Mouse (Mus musculus) hindbrain, embryonic 16.5 days (tissue): Measurements from ENCODE around the gene Col4a4. TPM values are rescaled to one million over a fixed set of nuclear protein-coding genes. Genes with fewer than 3 reads are reported as not detected.

Experiments
- ATAC-seq: fragments of 200-750 bp; cut with Nextera tagmentation; 2 replicates; pipeline ENCODE4 v1.8.0; 2017; ENCODE audit warnings: moderate TSS enrichment, moderate library complexity
- H3K27ac ChIP-seq: fragments of 300-500 bp; sonication (generic); 2 replicates; pipeline ENCODE4 v1.5.1; 2014; ENCODE audit warnings: low read depth, mild to moderate bottlenecking, control low read depth, low read length, moderate library complexity
- H3K27me3 ChIP-seq: fragments of 300-500 bp; sonication (generic); replicated peaks from 2 replicates; pipeline ENCODE4 v1.6.1; 2014; ENCODE audit warnings: low read length; ENCODE audit not compliant: control insufficient read depth, insufficient read depth
- H3K36me3 ChIP-seq: fragments of 300-500 bp; sonication (generic); 2 replicates; pipeline ENCODE4 v1.6.1; 2014; ENCODE audit warnings: mild to moderate bottlenecking, low read length, moderate library complexity, mixed read lengths; ENCODE audit not compliant: control insufficient read depth, insufficient read depth
- H3K4me1 ChIP-seq: fragments of 300-500 bp; sonication (generic); 2 replicates; pipeline ENCODE4 v1.6.1; 2014; ENCODE audit warnings: low read depth, low read length; ENCODE audit not compliant: control insufficient read depth, insufficient read depth
- H3K4me2 ChIP-seq: fragments of 300-500 bp; sonication (generic); 2 replicates; pipeline ENCODE4 v1.6.1; 2014; ENCODE audit warnings: mild to moderate bottlenecking, low read length, control low read depth, moderate library complexity
- H3K4me3 ChIP-seq: fragments of 300-500 bp; sonication (generic); 2 replicates; pipeline ENCODE4 v1.5.1; 2014; ENCODE audit warnings: mild to moderate bottlenecking, low read length, control low read depth, moderate library complexity
- H3K9ac ChIP-seq: fragments of 300-500 bp; sonication (generic); 2 replicates; pipeline ENCODE4 v1.6.1; 2014; ENCODE audit warnings: low read depth, mild to moderate bottlenecking, control low read depth, low read length, moderate library complexity
- H3K9me3 ChIP-seq: fragments of 300-500 bp; sonication (generic); 2 replicates; pipeline ENCODE4 v1.6.1; 2014; ENCODE audit warnings: mild to moderate bottlenecking, low read length, moderate library complexity; ENCODE audit not compliant: control insufficient read depth
- WGBS: fragments of 180-500 bp; shearing (Covaris S2); extraction: QIAGEN DNeasy Blood & Tissue Kit; methylation state at CpG from one replicate; pipeline ENCODE4 v1.1.7; 2014; 5-methylcytosine and 5-hydroxymethylcytosine counted together
- polyA plus RNA-seq: library from polyadenylated mRNA; unstranded; fragments of >200 nt; fragmentation: Nextera tagmentation; extraction: Ambion mirVana; gene quantifications from 2 replicates; pipeline ENCODE4 v1.2.1, GENCODE M21; 2015

The Col4a4 gene
- polyA plus RNA-seq, 1 experiment from 2014 or later = 0.25 TPM

DNA sequence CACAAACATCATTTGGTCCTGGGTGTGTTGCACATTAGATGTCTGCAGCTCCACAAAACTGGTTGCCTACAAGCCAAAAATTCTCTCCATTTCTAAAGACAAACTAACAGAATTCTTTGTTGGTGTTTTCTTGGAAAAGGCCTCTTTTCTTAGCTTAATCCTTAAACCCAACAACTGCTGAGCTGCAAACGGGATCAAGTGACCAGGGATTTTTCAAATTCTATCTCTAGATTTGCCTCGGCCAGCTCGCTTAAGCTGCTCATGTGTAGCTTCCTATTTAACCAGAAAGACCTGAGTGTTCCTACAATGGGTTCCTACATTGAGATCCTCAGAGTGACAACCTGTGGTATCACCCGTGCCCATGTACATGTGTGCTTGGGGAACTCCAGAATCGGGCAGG, 33.3 kb upstream of the Col4a4 start:
- H3K27me3 ChIP-seq = no peaks in the 10 kb centered on the region
- no peaks in the 10 kb centered on the region for H3K4me1 ChIP-seq
- H3K4me2 ChIP-seq = no peak overlapping the region
- no peak overlapping the region for H3K27ac ChIP-seq
- WGBS = 86% methylated on average over 5 of the region's 5 CpGs
- H3K36me3 ChIP-seq = no peaks in the 10 kb centered on the region
- no peak for ATAC-seq
- H3K4me3 ChIP-seq = no peak overlapping the region
- H3K9me3 ChIP-seq = no peaks in the 10 kb centered on the region
- H3K9ac ChIP-seq = no peak overlapping the region

DNA sequence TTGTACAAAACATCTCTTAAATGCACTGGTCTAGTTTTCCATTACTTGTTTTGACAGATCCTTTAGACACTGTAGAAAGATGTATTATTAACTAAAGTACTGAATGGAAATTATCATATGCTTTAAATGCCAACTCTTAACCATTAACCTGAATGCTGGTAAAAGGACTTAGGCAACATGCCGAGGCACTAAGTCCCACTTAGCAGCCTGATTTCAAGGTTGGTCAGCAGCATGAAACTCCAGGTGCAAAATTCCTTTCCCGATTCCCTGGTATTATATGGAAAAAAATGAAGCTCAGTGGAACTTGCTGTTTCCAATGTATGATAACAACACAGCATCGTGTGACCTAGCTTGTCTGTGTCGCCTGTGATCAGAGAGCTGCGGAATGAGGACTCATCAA, 31.9 kb upstream of the Col4a4 start:
- H3K9ac ChIP-seq = no peak overlapping the region
- no peaks in the 10 kb centered on the region for H3K27me3 ChIP-seq
- no peaks in the 10 kb centered on the region for H3K4me1 ChIP-seq
- no peak for ATAC-seq
- no peaks in the 10 kb centered on the region for H3K36me3 ChIP-seq
- no peaks in the 10 kb centered on the region for H3K9me3 ChIP-seq
- H3K27ac ChIP-seq = no peak overlapping the region
- WGBS = 91% methylated on average over 5 of the region's 5 CpGs
- H3K4me2 ChIP-seq = no peak overlapping the region
- no peak overlapping the region for H3K4me3 ChIP-seq

DNA sequence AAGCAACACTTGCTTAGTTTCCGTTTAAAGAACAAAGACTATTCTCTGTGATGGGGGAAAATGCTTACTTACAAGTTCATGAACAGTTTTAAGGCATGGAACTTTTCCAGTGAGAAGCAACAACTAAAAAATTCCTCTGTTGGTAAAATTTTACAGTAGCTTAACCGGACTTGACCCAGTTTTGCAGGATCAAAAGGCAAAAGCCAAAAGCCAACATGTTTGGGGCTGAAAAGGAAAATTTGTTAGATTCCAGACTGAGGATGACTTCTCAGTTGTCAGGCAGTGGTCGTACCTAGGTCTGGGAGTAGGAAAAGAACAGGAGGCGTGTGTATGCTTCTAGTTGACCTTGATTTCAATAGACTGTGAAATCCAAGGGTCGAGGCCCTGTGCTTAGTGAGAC, 31.4 kb upstream of the Col4a4 start:
- Histone ChIP-seq H3K27me3 (no peaks in the 10 kb centered on the region), H3K9ac (no peak overlapping the region), H3K36me3 (no peaks in the 10 kb centered on the region), H3K9me3 (no peaks in the 10 kb centered on the region), H3K4me1 (no peaks in the 10 kb centered on the region), H3K4me3 (no peak overlapping the region), H3K27ac (no peak overlapping the region), H3K4me2 (no peak overlapping the region)
- 82% methylated on average over 5 of the region's 5 CpGs for WGBS
- no peak for ATAC-seq

DNA sequence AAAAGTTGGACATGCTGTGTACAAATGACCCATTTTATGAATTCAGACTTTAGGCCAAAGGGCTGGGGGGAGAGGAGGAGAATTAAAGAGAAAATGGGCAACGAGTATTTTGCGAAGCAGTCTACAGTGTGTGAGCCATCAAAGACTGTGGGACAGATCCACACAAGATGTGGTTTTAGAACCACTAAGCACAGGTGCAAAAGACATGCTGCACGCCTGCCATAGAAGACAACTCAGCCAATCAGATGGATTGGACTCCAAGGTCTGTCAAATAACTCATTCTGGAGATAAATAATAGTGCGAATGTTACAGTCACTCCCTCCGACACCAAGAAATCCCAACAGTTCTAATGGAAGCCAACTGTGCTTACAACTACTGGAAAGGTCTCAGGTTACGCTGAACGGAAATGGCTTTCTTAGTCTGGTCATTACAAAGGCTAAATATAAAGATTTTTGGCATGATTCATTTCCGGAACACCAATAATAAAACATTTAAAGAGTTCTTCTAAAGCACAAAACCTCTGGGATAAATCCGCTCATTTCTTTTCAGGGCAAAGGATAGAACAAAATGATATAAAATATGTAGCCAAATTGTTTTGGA, 25.5 kb upstream of the Col4a4 start:
- Histone ChIP-seq H3K4me2 (no peak overlapping the region), H3K27me3 (no peaks in the 10 kb centered on the region), H3K9ac (no peak overlapping the region), H3K9me3 (no peaks in the 10 kb centered on the region), H3K36me3 (no peaks in the 10 kb centered on the region), H3K4me3 (no peak overlapping the region), H3K4me1 (no peaks in the 10 kb centered on the region), H3K27ac (no peak overlapping the region)
- 90% methylated on average over 9 of the region's 9 CpGs for WGBS
- no peak for ATAC-seq

DNA sequence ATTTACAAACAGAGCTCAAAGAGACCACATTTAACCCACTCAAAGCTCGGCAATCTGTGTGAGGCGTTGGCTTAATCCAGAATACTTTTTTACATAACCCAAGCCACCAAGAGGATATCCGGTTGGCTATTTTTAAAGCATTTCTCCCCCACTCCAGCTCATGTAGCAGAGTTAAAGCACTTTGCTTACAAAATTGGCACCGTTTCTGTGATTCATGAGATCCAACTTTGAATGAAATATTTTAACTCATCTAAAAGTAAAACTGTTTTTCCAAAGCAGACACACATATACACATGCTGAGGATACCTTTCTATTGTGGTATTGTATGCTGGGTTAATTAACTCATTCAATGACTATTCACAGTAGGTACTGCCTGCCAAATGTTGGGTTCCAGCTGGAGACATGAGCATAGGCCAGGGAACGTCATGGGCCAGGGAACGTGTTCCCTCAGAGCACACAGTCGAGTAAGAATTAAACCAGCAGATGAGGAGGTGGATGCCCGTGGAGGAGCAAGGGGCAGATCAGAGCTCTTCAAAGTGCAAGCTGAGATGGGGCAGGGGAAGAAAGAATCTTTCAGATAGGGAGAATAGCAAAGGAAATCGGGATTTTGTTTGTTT, 22.1 kb upstream of the Col4a4 start:
- no peak for ATAC-seq
- Histone ChIP-seq H3K9ac (no peak overlapping the region), H3K9me3 (no peaks in the 10 kb centered on the region), H3K4me3 (no peak overlapping the region), H3K4me1 (no peaks in the 10 kb centered on the region), H3K36me3 (no peaks in the 10 kb centered on the region), H3K27me3 (no peaks in the 10 kb centered on the region), H3K4me2 (no peak overlapping the region), H3K27ac (no peak overlapping the region)
- 73% methylated on average over 9 of the region's 9 CpGs for WGBS

DNA sequence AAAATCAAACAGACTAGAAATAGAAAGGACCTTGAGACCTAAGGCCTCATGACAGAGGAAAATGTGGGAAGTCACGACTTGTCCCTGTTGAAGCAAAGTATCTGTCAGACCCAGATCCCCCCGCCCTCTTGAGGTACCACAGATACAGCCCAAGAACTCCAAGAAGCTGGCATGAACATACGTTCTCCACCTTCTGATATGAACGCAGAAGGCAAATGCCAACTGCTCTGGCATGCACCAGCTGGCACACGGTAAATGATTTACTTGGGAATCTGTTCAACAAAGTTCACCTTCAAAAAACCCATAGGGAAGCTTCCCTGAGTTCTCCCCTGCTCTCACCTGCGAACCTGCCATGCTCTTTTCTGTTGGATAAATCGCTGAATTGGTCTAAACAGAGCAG, 19.2 kb upstream of the Col4a4 start:
- Histone ChIP-seq H3K4me3 (no peak overlapping the region), H3K27ac (no peak overlapping the region), H3K9me3 (no peaks in the 10 kb centered on the region), H3K27me3 (no peaks in the 10 kb centered on the region), H3K4me1 (no peaks in the 10 kb centered on the region), H3K36me3 (no peaks in the 10 kb centered on the region), H3K9ac (no peak overlapping the region), H3K4me2 (no peak overlapping the region)
- no peak for ATAC-seq
- 87% methylated on average over 7 of the region's 7 CpGs for WGBS

DNA sequence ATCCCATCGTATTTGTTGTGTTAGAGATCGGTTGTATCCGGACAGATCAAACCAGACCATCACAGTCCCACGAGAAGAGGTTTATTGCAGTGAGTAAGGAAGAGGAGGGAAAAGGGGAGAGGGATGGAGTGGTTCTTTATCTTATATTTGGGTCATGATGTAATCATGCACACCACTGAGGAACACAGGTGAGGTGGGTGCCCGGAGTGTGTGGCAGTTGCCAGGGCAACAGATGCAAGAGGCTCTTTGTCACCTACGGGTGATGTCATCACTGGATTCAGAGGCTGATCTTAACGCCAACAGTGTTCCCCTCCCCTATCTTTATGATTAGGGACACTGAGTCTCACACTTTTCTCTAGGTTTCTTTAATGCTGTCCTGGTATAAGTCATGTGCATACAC, 18.7 kb upstream of the Col4a4 start:
- Histone ChIP-seq H3K9ac (no peak overlapping the region), H3K4me1 (no peaks in the 10 kb centered on the region), H3K4me2 (no peak overlapping the region), H3K4me3 (no peak overlapping the region), H3K27ac (no peak overlapping the region), H3K27me3 (no peaks in the 10 kb centered on the region), H3K9me3 (no peaks in the 10 kb centered on the region), H3K36me3 (no peaks in the 10 kb centered on the region)
- 88% methylated on average over 7 of the region's 7 CpGs for WGBS
- ATAC-seq = no peak

DNA sequence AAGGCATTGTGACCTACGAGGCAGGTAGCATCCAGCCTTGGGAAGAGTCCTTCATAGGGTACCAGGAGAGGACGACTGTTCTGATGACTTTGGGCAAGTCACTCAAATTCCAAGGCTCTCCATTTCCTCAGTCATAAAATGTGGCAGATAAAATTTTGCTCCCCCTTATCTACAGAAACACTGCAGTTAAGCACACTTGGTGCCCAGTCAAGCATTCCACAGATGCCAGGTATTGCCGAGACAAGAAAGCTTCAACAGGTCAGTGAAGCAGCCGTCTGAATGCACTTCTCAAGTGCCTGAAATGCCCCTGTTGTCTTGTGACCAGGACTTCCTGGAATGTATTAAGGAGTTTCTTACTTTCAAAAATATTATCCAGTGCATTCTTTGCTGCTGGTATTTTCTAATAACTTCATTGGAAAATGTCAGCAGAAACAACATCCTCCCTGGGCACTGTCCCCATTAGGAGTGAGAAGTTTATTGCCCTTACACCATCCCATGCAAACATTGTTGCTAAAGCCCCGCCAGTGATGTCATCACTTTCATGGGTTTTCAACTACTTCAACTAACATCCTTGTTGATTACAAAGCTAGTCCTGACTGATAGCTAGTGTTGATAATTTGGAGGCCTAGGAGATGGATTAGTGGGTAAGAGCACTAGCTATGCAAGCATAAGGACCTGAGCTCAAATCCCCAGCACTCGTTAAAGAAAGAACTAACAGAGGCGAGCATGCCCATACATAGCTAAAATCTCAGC, 16.7 kb upstream of the Col4a4 start:
- no peak for ATAC-seq
- 78% methylated on average over 7 of the region's 7 CpGs for WGBS
- Histone ChIP-seq H3K4me1 (no peaks in the 10 kb centered on the region), H3K4me2 (no peak overlapping the region), H3K27ac (no peak overlapping the region), H3K9ac (no peak overlapping the region), H3K36me3 (no peaks in the 10 kb centered on the region), H3K9me3 (no peaks in the 10 kb centered on the region), H3K27me3 (no peaks in the 10 kb centered on the region), H3K4me3 (no peak overlapping the region)

DNA sequence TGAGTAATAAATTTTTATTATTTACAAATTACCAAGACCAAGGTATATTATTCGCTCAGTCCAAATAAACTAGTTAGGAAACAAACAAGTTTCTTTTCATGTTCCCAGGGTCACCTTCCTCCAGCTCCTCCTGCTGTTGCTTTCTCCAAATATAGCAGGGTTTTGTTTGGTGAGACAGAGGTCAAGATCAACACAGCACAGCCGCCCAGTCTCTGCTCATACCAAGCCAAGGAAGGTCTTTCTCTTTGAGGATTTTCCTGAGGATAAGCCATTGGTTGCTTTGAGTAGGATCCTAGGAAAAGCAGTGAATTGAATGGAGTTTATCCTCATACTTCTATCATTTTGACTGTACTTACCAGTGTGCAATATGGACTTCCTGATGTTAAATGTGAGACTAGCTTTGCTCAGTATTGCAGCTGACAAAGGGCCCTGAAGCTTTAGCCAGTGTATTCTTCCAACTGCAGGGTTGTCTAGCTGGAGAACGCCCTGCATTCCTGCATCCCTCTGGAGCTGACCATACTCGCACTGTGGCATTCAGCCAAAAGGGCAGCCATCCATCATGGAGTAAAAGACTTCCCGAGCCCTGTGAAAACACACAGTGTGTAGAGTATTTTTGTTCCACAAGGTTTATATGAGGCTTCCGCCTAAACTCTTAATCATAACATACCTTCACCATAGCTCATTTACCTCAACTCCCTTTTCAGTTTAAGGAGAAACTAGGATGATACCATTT, 10.4 kb upstream of the Col4a4 start:
- Histone ChIP-seq H3K9me3 (no peaks in the 10 kb centered on the region), H3K4me2 (no peak overlapping the region), H3K27ac (no peak overlapping the region), H3K36me3 (no peaks in the 10 kb centered on the region), H3K9ac (no peak overlapping the region), H3K27me3 (no peaks in the 10 kb centered on the region), H3K4me1 (no peaks in the 10 kb centered on the region), H3K4me3 (no peak overlapping the region)
- ATAC-seq = no peak
- 48% methylated on average over 6 of the region's 6 CpGs for WGBS
